Mouse (Mus musculus) neural tube, embryonic 14.5 days (tissue): ENCODE data around the gene Car11. TPM values are rescaled to one million over a fixed set of nuclear protein-coding genes. Genes with fewer than 3 reads are reported as not detected.
A peak's percentile ranks its signal among the peaks of the same experiment; 100 is the strongest.
"Not testable (repeated sequence)": the region's sequence is repeated elsewhere in the genome, so short reads cannot be mapped to it uniquely, and the experiment has no call there.

Source experiments
- ATAC-seq: fragments of 200-750 bp; cut with Nextera tagmentation; 2 replicates; pipeline ENCODE4 v1.8.0; 2017; ENCODE audit warnings: low read depth, mild to moderate bottlenecking, moderate TSS enrichment, moderate library complexity
- H3K27ac ChIP-seq: fragments of 300-500 bp; sonication (generic); 2 replicates; pipeline ENCODE4 v1.5.1; 2014; ENCODE audit warnings: low read depth, mild to moderate bottlenecking, control low read depth, low read length, moderate library complexity, mixed read lengths
- H3K27me3 ChIP-seq: fragments of 300-500 bp; sonication (generic); 2 replicates; pipeline ENCODE4 v1.6.1; 2014; ENCODE audit warnings: low read length; ENCODE audit not compliant: control insufficient read depth, insufficient read depth
- H3K36me3 ChIP-seq: fragments of 300-500 bp; sonication (generic); 2 replicates; pipeline ENCODE4 v1.6.1; 2014; ENCODE audit warnings: low read length, mixed read lengths; ENCODE audit not compliant: control insufficient read depth, insufficient read depth
- H3K4me1 ChIP-seq: fragments of 300-500 bp; sonication (generic); 2 replicates; pipeline ENCODE4 v1.6.1; 2014; ENCODE audit warnings: low read length; ENCODE audit not compliant: control insufficient read depth, insufficient read depth
- H3K4me2 ChIP-seq: fragments of 300-500 bp; sonication (generic); 2 replicates; pipeline ENCODE4 v1.6.1; 2014; ENCODE audit warnings: mild to moderate bottlenecking, low read depth, low read length, control low read depth
- H3K4me3 ChIP-seq: fragments of 300-500 bp; sonication (generic); 2 replicates; pipeline ENCODE4 v1.5.1; 2014; ENCODE audit warnings: low read depth, low read length, control low read depth, mixed read lengths
- H3K9ac ChIP-seq: fragments of 300-500 bp; sonication (generic); replicated peaks from 2 replicates; pipeline ENCODE4 v1.6.1; 2014; ENCODE audit warnings: low read depth, mild to moderate bottlenecking, control low read depth, low read length, mixed read lengths
- H3K9me3 ChIP-seq: fragments of 300-500 bp; sonication (generic); 2 replicates; pipeline ENCODE4 v1.6.1; 2016; ENCODE audit warnings: low read length; ENCODE audit not compliant: control insufficient read depth
- WGBS: fragments of 180-500 bp; shearing (Covaris S2); extraction: QIAGEN DNeasy Blood & Tissue Kit; methylation state at CpG from one replicate; pipeline ENCODE4 v1.1.7; 2014; 5-methylcytosine and 5-hydroxymethylcytosine counted together
- polyA plus RNA-seq: library from polyadenylated mRNA; unstranded; fragments of >200 nt; fragmentation: Nextera tagmentation; extraction: Ambion mirVana; gene quantifications from 2 replicates; pipeline ENCODE4 v1.2.1, GENCODE M21; 2014

Car11 gene
- 31.9 and 32.8 TPM in 2 replicates for polyA plus RNA-seq

DNA sequence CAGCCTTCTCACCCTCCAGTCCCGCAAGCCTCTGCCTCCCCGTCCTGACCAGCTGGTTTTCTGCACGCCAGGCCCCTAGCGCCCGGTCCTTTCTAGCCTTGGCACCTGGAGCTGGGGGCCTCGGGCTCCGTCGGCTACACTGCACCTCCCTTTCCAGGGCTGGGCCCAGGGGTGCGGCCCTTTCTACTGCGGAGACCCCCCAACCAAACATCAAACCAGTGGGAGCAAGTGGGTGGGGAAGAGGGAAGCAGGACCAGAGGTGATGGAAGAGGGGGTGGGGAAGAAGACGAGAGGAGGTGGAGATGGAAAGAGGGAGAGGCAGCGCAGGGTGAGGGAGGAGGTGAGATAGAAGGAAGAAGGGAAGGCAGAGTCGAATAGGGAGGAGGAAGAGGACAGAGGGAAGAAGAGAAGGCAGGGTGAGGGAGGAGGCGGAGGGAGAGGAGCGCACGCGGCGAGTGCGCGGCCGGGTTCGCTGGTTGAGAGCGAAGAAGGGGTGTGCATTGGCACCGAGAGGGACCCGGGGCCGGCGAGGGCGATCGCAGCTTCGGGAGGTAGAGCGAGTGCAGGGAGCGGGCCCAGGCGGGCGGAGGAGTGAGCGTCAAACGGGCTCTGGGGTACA, at the start of gene Car11:
Gene Car11 (plus strand): TSS at position 321 of the 619 bp plus-strand sequence.
- peaks cover 7% of the 10 kb centered on the region; the same call in 1 of the 2 replicates for H3K27me3 ChIP-seq
- no peaks in the 10 kb centered on the region for H3K36me3 ChIP-seq
- H3K27ac ChIP-seq, result peak within 1 kb of the TSS; percentile 70
- peak within 1 kb of the TSS; percentile 46 for H3K4me3 ChIP-seq
- H3K9me3 ChIP-seq, result no peaks in the 10 kb centered on the region
- WGBS, result 2% methylated on average over 35 of the region's 36 CpGs
- peaks cover 10% of the 10 kb centered on the region; the same call in 1 of the 2 replicates for H3K4me1 ChIP-seq
- peak within 1 kb of the TSS; percentile 85 for H3K4me2 ChIP-seq
- H3K9ac ChIP-seq, result peak within 1 kb of the TSS; percentile 67
- ATAC-seq, result no peak

DNA sequence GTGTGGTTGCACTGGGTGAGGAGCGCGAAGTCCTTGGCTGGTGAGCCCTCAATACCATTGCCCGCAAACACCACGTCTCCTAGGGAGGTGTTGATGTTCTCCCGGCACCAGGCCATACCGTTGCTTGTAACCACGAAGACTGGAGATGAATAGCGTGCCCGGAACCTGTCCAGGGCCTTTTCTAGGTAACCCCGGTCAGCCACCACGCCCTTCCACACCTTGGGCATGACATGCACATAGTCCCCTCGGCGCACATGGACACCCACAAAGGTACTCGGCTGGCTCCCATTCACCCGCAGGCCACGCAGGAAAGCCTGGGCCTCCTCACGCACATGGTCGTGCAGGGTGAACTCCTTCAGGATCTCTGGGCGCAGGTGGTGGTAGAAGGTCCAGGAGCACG, 49.2 kb upstream of the Car11 start:
- not testable (repeated sequence) for H3K9ac ChIP-seq, H3K27ac ChIP-seq, H3K36me3 ChIP-seq, H3K9me3 ChIP-seq, H3K4me3 ChIP-seq, ATAC-seq, H3K4me1 ChIP-seq, H3K27me3 ChIP-seq, H3K4me2 ChIP-seq
- 98% methylated on average over 19 of the region's 20 CpGs for WGBS

DNA sequence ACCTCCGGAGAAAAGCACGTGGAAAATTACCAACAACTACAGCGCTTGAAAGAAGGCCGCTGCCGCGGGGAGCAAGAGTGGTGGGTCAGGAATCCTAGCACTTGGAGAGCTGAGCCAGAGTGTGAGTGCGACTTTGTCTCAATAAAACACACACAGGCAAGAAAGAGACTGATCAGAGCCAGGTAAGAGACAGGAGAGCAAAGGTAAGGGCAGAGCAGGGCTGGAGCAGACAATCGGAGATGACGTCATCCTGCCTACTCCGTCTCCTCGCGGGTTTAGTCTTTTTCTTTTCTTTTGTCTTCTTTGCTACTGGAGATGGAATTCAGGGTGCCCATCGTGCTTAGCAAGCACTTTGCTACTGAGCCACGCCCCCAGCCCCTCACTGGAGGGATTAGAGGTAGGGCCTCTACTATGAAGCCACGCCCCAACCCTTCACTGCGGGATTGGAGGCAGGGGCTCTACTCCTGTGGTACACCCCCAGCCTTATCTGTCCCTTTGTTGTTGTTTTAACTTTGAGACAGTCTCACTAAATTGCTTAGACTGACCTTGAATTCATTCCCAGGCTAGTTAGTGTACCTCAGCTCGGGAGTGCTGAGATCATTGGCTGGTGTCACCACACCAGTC, 45.1 kb upstream of the Car11 start:
- Histone ChIP-seq H3K4me3 (no peak overlapping the region), H3K27ac (no peak overlapping the region), H3K9ac (no peak overlapping the region), H3K27me3 (no peaks in the 10 kb centered on the region), H3K4me2 (no peak overlapping the region; the same call in 1 of the 2 replicates), H3K9me3 (no peaks in the 10 kb centered on the region), H3K36me3 (no peaks in the 10 kb centered on the region), H3K4me1 (no peaks in the 10 kb centered on the region)
- ATAC-seq, result no peak
- WGBS, result 43% methylated on average over 17 of the region's 17 CpGs

DNA sequence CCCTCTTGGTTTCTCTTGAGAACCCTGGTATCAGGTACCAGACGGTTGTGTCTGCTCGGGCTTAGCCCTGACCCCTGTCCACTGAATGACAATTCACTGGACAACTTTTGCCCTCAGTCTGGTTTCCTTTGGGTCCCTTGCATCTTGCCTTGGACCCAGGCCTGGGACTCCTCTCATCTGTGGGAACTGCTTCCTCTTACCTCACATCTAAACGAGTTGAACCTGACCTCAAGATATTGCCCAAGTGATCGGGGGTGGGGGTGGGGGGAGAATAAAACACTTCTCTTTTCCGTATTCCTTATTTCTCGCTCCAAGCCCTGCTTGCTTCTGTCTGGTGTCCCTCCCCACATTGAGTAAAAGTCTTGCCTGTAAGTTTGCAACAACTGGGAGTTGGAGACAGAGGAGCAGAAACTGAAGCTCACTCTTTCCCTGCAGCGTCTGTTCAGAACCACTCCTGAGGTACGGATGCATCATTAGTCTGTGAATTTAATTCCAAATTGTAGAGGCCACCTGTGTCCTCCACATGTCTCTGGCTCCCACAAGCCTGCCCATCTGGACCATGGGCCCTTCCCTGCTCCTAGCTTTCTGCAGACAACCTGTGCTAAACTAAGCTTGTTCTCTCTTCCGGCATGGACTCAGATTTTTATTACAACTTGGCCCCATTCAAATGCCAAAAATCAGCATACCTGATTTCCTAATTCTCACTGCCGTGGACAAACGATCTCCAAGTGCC, 38.7 kb upstream of the Car11 start:
- Histone ChIP-seq H3K9ac (no peak overlapping the region), H3K9me3 (no peaks in the 10 kb centered on the region), H3K36me3 (no peaks in the 10 kb centered on the region), H3K4me1 (no peaks in the 10 kb centered on the region), H3K27me3 (no peaks in the 10 kb centered on the region), H3K4me3 (no peak overlapping the region), H3K27ac (no peak overlapping the region), H3K4me2 (no peak overlapping the region)
- ATAC-seq, result no peak
- WGBS, result 84% methylated on average over 11 of the region's 11 CpGs

DNA sequence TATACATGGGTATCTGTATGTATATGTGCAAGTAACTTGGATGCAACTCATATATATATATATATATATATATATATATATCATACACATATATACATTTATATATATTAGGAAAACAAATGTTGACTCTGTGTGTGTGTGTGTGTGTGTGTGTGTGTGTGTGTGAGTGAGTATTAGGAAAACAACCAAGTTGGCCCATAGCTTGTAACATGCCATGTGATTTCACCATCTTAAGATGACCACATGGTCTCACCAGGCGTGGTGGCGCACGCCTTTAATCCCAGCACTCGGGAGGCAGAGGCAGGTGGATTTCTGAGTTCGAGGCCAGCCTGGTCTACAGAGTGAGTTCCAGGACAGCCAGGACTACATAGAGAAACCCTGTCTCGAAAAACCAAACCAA, 37.9 kb upstream of the Car11 start:
- H3K4me2 ChIP-seq, H3K9ac ChIP-seq, ATAC-seq, H3K27ac ChIP-seq, H3K4me3 ChIP-seq, H3K9me3 ChIP-seq, H3K4me1 ChIP-seq, H3K36me3 ChIP-seq, H3K27me3 ChIP-seq: not testable (repeated sequence)
- 87% methylated on average over 6 of the region's 6 CpGs for WGBS

DNA sequence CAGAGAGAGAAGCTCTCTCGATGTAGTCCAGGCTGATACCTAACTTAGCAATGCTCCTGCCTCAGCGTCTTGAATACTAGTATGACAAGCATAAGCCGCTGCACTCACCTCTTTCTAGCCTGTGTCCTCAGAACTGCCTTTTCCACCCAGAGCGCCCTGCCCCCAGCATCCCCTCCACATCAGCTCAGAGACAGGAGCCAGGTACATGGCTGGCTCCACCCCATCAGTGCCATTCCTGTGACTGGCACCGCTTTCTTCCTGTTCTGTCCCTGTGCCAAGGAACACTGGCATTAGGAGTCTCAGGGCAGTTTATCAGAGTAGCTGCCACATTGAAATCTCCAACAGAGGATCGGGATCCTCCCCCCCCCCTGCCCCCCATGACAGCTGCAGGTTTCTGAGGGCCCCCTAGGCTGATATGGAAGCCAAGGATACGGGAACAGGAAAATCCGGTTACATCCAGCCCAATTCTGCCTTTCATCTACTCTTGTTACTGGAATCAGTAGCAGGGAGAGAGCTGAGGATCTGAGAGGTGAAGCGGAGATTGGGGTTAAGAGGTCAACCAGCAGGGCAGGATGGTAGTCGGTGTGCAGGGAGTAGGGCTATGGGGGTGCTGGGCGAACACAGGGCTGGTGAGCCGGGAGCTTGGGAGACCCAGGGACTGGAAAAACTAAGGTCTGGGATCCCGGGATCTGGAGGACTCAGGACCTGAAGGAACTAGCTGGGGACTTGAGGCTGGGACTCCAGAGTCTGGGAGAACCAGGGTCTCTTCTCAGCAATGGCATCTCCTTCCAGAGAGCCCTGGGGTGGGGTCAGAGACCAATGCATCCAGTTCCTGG, 34.1 kb upstream of the Car11 start:
- Histone ChIP-seq H3K9ac (no peak overlapping the region), H3K4me1 (no peaks in the 10 kb centered on the region), H3K27me3 (no peaks in the 10 kb centered on the region), H3K4me3 (no peak overlapping the region), H3K36me3 (no peaks in the 10 kb centered on the region), H3K27ac (no peak overlapping the region), H3K4me2 (no peak overlapping the region), H3K9me3 (no peaks in the 10 kb centered on the region)
- no peak for ATAC-seq
- 63% methylated on average over 13 of the region's 13 CpGs for WGBS

DNA sequence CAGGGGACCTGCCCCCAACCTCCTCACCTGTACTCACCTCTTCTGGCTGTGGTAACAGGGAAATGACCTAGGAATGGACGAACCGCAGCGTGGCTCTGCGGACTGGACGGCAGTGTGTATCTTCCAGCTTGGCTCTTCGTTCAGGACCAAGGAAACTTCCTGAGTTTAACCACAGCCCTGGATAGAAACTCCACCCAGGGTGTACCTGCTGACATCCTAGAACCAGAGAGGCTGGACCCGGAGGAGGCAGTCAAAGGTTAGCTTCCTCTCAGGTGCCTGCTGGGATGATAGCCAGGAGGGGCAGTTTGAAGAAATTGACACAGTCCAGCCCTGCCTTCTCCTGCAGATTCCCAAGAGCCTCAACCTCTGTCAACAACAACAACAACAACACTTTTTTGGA, 33.5 kb upstream of the Car11 start, which contains the start of gene Fut2:
Gene Fut2 (minus strand): TSS at position 234 of the 400 bp plus-strand sequence.
- no peak for ATAC-seq
- H3K4me3 ChIP-seq, result no peak within 1 kb of the TSS
- H3K9ac ChIP-seq, result no peak within 1 kb of the TSS
- no peaks in the 10 kb centered on the region for H3K9me3 ChIP-seq
- H3K4me1 ChIP-seq, result no peaks in the 10 kb centered on the region
- no peaks in the 10 kb centered on the region for H3K36me3 ChIP-seq
- H3K27ac ChIP-seq, result no peak within 1 kb of the TSS
- WGBS, result 86% methylated on average over 7 of the region's 7 CpGs
- no peaks in the 10 kb centered on the region for H3K27me3 ChIP-seq
- no peak within 1 kb of the TSS for H3K4me2 ChIP-seq

DNA sequence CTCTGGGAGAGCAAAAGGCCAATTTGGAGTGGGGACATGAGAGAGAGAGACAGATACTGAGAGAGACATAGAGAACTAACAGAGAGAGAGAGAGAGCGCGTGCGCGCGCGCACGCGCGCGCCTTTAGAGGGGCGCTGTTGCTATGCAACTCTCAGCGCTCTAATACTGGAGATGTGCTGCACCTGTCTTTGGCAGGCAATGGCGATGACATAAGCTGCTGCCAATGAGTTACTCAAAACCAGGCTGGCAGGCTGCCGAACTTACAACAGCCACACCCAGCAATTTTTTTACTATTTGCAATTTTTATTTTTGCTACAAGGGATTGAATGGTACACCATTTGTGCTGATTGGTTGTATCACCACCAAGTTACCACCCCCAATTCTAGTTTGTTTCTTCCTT, 31.9 kb upstream of the Car11 start:
- H3K27ac ChIP-seq, result no peak overlapping the region
- H3K4me2 ChIP-seq, result no peak overlapping the region
- no peaks in the 10 kb centered on the region for H3K36me3 ChIP-seq
- no peaks in the 10 kb centered on the region for H3K27me3 ChIP-seq
- no peaks in the 10 kb centered on the region for H3K9me3 ChIP-seq
- no peak overlapping the region for H3K9ac ChIP-seq
- H3K4me3 ChIP-seq, result no peak overlapping the region
- 82% methylated on average over 14 of the region's 14 CpGs for WGBS
- no peak for ATAC-seq
- no peaks in the 10 kb centered on the region for H3K4me1 ChIP-seq
